Mouse (Mus musculus) brain, embryonic 14.5 days (tissue): ENCODE results near the gene Scml4.

Source experiments
- CTCF ChIP-seq: fragments of 200-500 bp; IDR thresholded peaks from 2 replicates; pipeline ENCODE4 v1.5.1; 2012; ENCODE audit warnings: inconsistent platforms, mild to moderate bottlenecking, moderate library complexity, borderline replicate concordance; ENCODE audit not compliant: insufficient read depth, insufficient read length; ENCODE audit errors: extremely low read depth
- POLR2A ChIP-seq: fragments of 200-500 bp; IDR thresholded peaks from 2 replicates; pipeline ENCODE4 v1.6.1; 2012; ENCODE audit warnings: mild to moderate bottlenecking, inconsistent platforms, borderline replicate concordance; ENCODE audit not compliant: poor library complexity, insufficient read depth, insufficient read length, severe bottlenecking; ENCODE audit errors: extremely low read depth

DNA sequence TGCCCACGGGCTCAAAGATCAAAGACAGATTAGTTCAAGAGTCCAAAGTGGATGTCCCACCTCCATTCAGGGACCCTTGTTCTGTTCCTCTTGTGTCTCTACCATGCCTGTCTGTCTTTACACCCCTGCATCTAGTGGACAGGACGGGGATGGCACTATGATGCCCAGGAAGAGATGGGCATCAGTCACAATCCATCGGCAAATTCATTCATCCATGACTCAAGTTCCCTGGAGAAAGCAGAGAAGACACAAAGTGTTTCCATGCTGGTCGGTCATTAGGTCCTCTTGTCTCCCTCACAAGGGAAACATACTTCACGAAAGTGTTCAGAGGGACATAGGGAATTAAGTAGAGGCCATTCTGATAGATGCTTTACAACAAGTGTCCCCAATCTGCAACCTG, 87.2 kb downstream of the Scml4 start:
- TF ChIP-seq CTCF: no peak
- TF ChIP-seq POLR2A: no peak
